Mouse (Mus musculus) ES-E14 (cell line): ENCODE results near the gene Jph4.

Source experiments
- CHD2 ChIP-seq: IDR thresholded peaks from 2 replicates; pipeline ENCODE4 v1.6.1; 2014; ENCODE audit warnings: mild to moderate bottlenecking, low read depth, low read length, inconsistent platforms
- MAFK ChIP-seq: IDR thresholded peaks from 2 replicates; pipeline ENCODE4 v1.6.1; 2014; ENCODE audit warnings: mild to moderate bottlenecking, low read depth, low read length, inconsistent platforms; ENCODE audit not compliant: insufficient read depth

DNA sequence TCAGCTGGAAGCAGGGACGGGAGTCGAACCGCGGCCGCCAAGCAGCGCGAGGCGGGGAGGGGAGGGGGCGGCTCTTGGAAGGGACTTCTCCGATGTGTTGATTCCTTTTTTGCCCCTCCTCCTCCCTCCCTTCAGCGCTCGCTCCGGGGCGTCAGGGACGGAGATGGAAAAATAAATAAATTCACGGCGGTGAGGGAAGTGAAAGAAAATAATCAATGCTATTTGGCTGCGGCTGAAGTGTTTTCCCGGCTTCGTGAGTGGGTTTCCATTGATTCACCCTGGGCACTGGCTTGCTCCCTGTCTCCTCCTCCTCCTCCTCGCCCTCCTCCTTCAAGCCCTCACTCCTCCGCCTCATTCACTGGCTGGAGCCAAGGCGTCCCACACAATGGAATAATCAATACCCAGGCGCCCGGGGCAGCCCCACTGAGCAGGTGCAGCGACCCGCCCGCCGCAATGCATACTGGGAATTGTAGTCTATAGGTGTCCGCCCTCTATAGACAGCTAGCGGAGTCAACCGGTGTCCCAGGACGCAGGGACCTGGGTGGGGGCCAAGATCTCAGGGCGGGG is 24.6 kb downstream of the Jph4 start, which contains the start of gene Zfhx2:
- no peak for TF ChIP-seq MAFK
- TF ChIP-seq CHD2 = no peak
